Mouse (Mus musculus) brain, embryonic 14.5 days (tissue): Measurements from ENCODE around the gene Olfr750.

Source experiments
- CTCF ChIP-seq: fragments of 200-500 bp; IDR thresholded peaks from 2 replicates; pipeline ENCODE4 v1.5.1; 2012; ENCODE audit warnings: inconsistent platforms, mild to moderate bottlenecking, moderate library complexity, borderline replicate concordance; ENCODE audit not compliant: insufficient read depth, insufficient read length; ENCODE audit errors: extremely low read depth
- POLR2A ChIP-seq: fragments of 200-500 bp; IDR thresholded peaks from 2 replicates; pipeline ENCODE4 v1.6.1; 2012; ENCODE audit warnings: mild to moderate bottlenecking, inconsistent platforms, borderline replicate concordance; ENCODE audit not compliant: poor library complexity, insufficient read depth, insufficient read length, severe bottlenecking; ENCODE audit errors: extremely low read depth

DNA sequence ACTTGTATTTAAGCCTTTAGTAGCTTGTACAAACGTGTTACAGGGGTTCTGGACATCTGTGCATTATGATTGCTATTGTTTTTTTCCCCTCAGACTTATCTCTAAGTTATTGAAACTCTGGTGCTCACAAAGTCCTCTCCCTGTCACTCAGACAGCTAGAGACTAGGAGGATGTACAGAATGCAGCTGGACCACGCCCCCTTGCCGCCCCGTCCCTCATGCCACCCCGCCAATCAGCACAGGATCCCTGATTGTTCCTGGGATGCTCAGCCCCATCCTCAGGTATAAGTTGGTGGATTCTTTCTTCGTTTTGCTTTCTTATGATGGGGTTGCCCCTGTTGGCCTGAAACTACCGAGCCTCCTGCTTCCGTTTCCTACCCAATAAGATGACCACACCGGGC is 39.2 kb upstream of the Olfr750 start:
- no peak for TF ChIP-seq CTCF
- TF ChIP-seq POLR2A, result no peak
